Mouse (Mus musculus) layer of hippocampus, adult 6 months (tissue): Measurements from ENCODE around the gene Marveld3. TPM values are rescaled to one million over a fixed set of nuclear protein-coding genes. Genes with fewer than 3 reads are reported as not detected.

ENCODE experiments used
- long read RNA-seq, 2 experiments: library from polyadenylated mRNA; unstranded; transcript quantifications; one replicate each; pipeline ENCODE4 v2.0.0; 2019 to 2020
- polyA plus RNA-seq: library from polyadenylated mRNA; unstranded; fragments of <200 nt; fragmentation: Nextera tagmentation; gene quantifications from 2 replicates; pipeline ENCODE4 v1.2.3, GENCODE M21; 2021

The Marveld3 gene
- polyA plus RNA-seq: 0.41 and 1.4 TPM in 2 replicates
- long read RNA-seq, experiment 1: 0 reads
- long read RNA-seq, experiment 2, partial matches to known transcripts: 0 of 6 reads
- long read RNA-seq, experiment 2, other reads (novel, unspliced or antisense): 2 of 6 reads

GRCm38 (mm10) chr8:109961693-109962367 is at the start of gene Marveld3:
TSS of gene Marveld3 (minus strand) at chr8:109962203.

DNA sequence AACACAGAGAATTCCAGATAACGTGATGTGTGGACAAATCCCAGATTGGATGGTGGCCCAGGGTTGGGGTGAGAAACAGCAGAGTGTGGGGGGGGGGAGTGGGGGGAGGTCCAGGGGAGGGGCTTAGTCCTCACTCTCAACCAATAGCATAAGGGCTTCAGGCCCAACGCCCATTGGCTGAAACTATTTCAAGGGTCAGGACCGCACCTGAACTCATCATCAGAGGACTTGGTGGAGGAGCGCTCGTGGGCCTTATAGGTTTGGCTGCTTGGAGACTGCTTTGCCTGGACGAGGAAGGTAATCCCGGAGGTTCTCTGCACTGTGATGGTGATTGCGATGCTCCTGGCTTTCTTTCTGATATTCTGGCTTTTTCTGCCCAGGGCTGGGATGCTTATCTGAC is 28.2 kb upstream of the Marveld3 start, which contains the start of gene Tat:
Gene Tat (plus strand): TSS at position 214 of the 400 bp plus-strand sequence.

Other genes with a start within 250 kb of the Marveld3 start
- gene Atxn1l, start 224.5 kb downstream of the Marveld3 start, polyA plus RNA-seq: 2.1 and 2.2 TPM in 2 replicates
- gene Ap1g1, start 183.6 kb downstream of the Marveld3 start, polyA plus RNA-seq: 19.0 and 20.4 TPM in 2 replicates
- gene Phlpp2, start 93.7 kb downstream of the Marveld3 start, polyA plus RNA-seq: 3.4 and 4.3 TPM in 2 replicates
- not detected in 2 replicates for gene Tat, start 28.2 kb upstream of the Marveld3 start, polyA plus RNA-seq
- gene Chst4, start 77.5 kb upstream of the Marveld3 start, polyA plus RNA-seq: not detected in 2 replicates
- 15.2 and 16.6 TPM in 2 replicates for gene Zfp612, start 117.5 kb upstream of the Marveld3 start, polyA plus RNA-seq
- not detected in 2 replicates for gene Gm21964, start 139.0 kb upstream of the Marveld3 start, polyA plus RNA-seq
- not detected in 2 replicates for gene Gm17720, start 140.6 kb upstream of the Marveld3 start, polyA plus RNA-seq
- gene Calb2, start 206.0 kb upstream of the Marveld3 start, polyA plus RNA-seq: 29.0 and 31.6 TPM in 2 replicates